7 mouse cellular contexts compared by ENCODE assay signal in genomic region chr11:78115367-78116145, GRCm38 (mm10). TPM values are rescaled to one million over a fixed set of nuclear protein-coding genes. Genes with fewer than 3 reads are reported as not detected.
A peak's percentile ranks its signal among the peaks of the same experiment; 100 is the strongest.
DNase-seq lines count a peak whose midpoint lies in the region; ATAC-seq lines count a peak whose summit lies in the region.

No protein-coding gene starts in this region.

- intact Hi-C loops in left cerebral cortex, postnatal 25 days (cut with DNase I): loop anchor here (2.0 kb wide), 1 partner anchor 21 kb away; the partner anchor contains the start of gene Fam222b

- H3K27me3 ChIP-seq in intestine, embryonic 15.5 days (replicated peaks): no peaks in the 10 kb centered on the region
- no peaks in the 10 kb centered on the region for H3K27me3 ChIP-seq in midbrain, embryonic 10.5 days (ENCODE audit: low read depth, poor library complexity, severe bottlenecking)

- H3K4me2 ChIP-seq in intestine, embryonic 15.5 days (replicated peaks): peak overlapping the region; percentile 83

- no peaks in the 10 kb centered on the region for H3K9me3 ChIP-seq in intestine, embryonic 15.5 days
- H3K9me3 ChIP-seq in midbrain, embryonic 10.5 days (replicated peaks): no peaks in the 10 kb centered on the region

- peak; percentile 94 to 96 for DNase-seq in adrenal gland, adult (ENCODE audit: inconsistent age in 2 of 2, low spot score in 1 of 2)
- peak; percentile 98 for DNase-seq in embryo, embryonic 10.5 days (ENCODE audit: low spot score)
- DNase-seq in gastrocnemius, postnatal 25 days: peak; percentile 96
- peak; percentile 91 to 98 for DNase-seq in left cerebral cortex, postnatal 25 days (ENCODE audit: low spot score in 2 of 2)
- peak; percentile 98 for DNase-seq in midbrain, embryonic 10.5 days (ENCODE audit: low spot score)
- peak; percentile 93 for DNase-seq in right cerebral cortex, postnatal 4 days

- peaks cover 31% of the 10 kb centered on the region for H3K4me1 ChIP-seq in intestine, embryonic 15.5 days (replicated peaks)
- peaks cover 46% of the 10 kb centered on the region for H3K4me1 ChIP-seq in midbrain, embryonic 10.5 days

- peak; percentile 99 for ATAC-seq in intestine, embryonic 15.5 days

- H3K27ac ChIP-seq in intestine, embryonic 15.5 days: peak overlapping the region; percentile 81
- H3K27ac ChIP-seq in midbrain, embryonic 10.5 days (replicated peaks): peak overlapping the region; percentile 97

- under 1% methylated on average over 36 of the region's 37 CpGs for whole genome bisulfite sequencing in intestine, embryonic 15.5 days
- under 1% methylated on average over 37 of the region's 37 CpGs for WGBS in midbrain, embryonic 10.5 days

- no peaks in the 10 kb centered on the region for H3K36me3 ChIP-seq in intestine, embryonic 15.5 days
- no peaks in the 10 kb centered on the region for H3K36me3 ChIP-seq in midbrain, embryonic 10.5 days

- H3K9ac ChIP-seq in intestine, embryonic 15.5 days: peak overlapping the region; percentile 73

- peak overlapping the region; percentile 87 for H3K4me3 ChIP-seq in intestine, embryonic 15.5 days (replicated peaks)
- peak overlapping the region; percentile 75 for H3K4me3 ChIP-seq in midbrain, embryonic 10.5 days

RNA-seq across cellular contexts. Expression of gene Fam222b, which starts 21.1 kb away (rescaled TPM):
- total RNA-seq in gastrocnemius, postnatal 25 days (2021): 1 to 10 TPM; 5.4 to 5.8 TPM
- 13.1 and 13.3 TPM in 2 replicates for polyA plus RNA-seq in intestine, embryonic 15.5 days (2015; fragmentation: Nextera tagmentation; extraction: Ambion mirVana)
- total RNA-seq in left cerebral cortex, postnatal 25 days (2021): 10 to 100 TPM; 28.2 to 29.6 TPM
- polyA plus RNA-seq in midbrain, embryonic 10.5 days (2016; fragmentation: Nextera tagmentation; extraction: Ambion mirVana): 27.6 and 32.8 TPM in 2 replicates

RNA-seq across cellular contexts. Expression of gene Eral1, which starts 35.4 kb away (rescaled TPM):
- 10 to 100 TPM; 19.3 to 20.6 TPM for total RNA-seq in gastrocnemius, postnatal 25 days (2021)
- 30.8 and 31.6 TPM in 2 replicates for polyA plus RNA-seq in intestine, embryonic 15.5 days (2015; fragmentation: Nextera tagmentation; extraction: Ambion mirVana)
- 10 to 100 TPM; 18.7 to 20.3 TPM for total RNA-seq in left cerebral cortex, postnatal 25 days (2021)
- polyA plus RNA-seq in midbrain, embryonic 10.5 days (2016; fragmentation: Nextera tagmentation; extraction: Ambion mirVana): 39.3 and 39.7 TPM in 2 replicates

RNA-seq across cellular contexts. Expression of gene Traf4, which starts 49.8 kb away (rescaled TPM):
- total RNA-seq in gastrocnemius, postnatal 25 days (2021): 1 to 10 TPM; 2.9 to 4.0 TPM
- 74.7 and 77.2 TPM in 2 replicates for polyA plus RNA-seq in intestine, embryonic 15.5 days (2015; fragmentation: Nextera tagmentation; extraction: Ambion mirVana)
- total RNA-seq in left cerebral cortex, postnatal 25 days (2021): 10 to 100 TPM; 11.3 to 12.5 TPM
- polyA plus RNA-seq in midbrain, embryonic 10.5 days (2016; fragmentation: Nextera tagmentation; extraction: Ambion mirVana): 96.3 and 109 TPM in 2 replicates

Comparison
In these comparisons a context has a peak if more than half of its experiments do, and no peak if none do; other contexts are left out.
1. Peak in every context shown above with its lines: DNase-seq, ATAC-seq, H3K4me3 ChIP-seq and H3K27ac ChIP-seq.
2. RNA of gene Fam222b, which starts 21.1 kb away (total RNA-seq): 28.2 to 29.6 TPM in left cerebral cortex, postnatal 25 days; 5.4 to 5.8 TPM in gastrocnemius, postnatal 25 days; every median in the first group is over 4 times any median in the second.